Mouse (Mus musculus): ENCODE measurements around the gene AU022751.
"Not testable (repeated sequence)": the region's sequence is repeated elsewhere in the genome, so short reads cannot be mapped to it uniquely, and the experiment has no call there.

The AU022751 gene

GRCm38 (mm10) chrX:6082954-6083680 lies at the start of gene AU022751:
Gene AU022751 (minus strand): TSS chrX:6083419.
- DNase-seq: no peak

GRCm38 (mm10) chrX:6091996-6092757 lies 9.0 kb upstream of the AU022751 start:
- DNase-seq: no peak

GRCm38 (mm10) chrX:6091547-6091946 lies 8.3 kb upstream of the AU022751 start:
- DNase-seq: no peak

- no peak for DNase-seq
Observed at GRCm38 (mm10) chrX:6061563-6061962, 21.7 kb downstream of the AU022751 start.

GRCm38 (mm10) chrX:6047936-6048614 lies 35.1 kb downstream of the AU022751 start:
- DNase-seq: not testable (repeated sequence)

GRCm38 (mm10) chrX:6047066-6047935 lies 35.9 kb downstream of the AU022751 start, which contains the start of gene Nudt11:
Gene Nudt11 (plus strand): TSS chrX:6047453.
- DNase-seq: peak; percentile 4

Data from lung, postnatal 10 days (tissue).